Mouse (Mus musculus): ENCODE measurements at regions not wholly inside any gene's neighbourhood (a gene's known extent, or its start where the extent isn't known, plus 50 kb on each side); places are given as distances from the start of the nearest gene placed in this dataset.
A peak's percentile ranks its signal among the peaks of the same experiment; 100 is the strongest.

DNA sequence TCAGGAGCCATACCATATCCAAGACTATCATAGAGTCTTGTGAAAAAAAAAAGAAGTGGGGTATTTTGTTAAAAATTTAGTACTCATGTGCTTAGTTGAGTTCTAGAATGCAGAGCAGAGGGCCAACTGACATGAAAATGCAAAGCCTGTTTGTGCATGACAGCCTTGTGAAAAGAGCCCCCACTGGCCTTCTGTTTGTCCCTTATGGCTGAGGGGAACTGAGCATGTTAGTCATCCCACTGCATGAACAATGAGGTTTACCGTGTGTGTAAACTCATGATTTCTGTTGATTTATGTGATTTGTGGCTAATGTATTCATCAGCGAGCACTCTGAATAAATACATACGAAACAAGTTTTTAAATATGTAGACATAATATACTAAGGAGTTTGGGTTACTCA, 266.1 kb upstream of the Nox3 start:
- DNase-seq (ENCODE audit: low read depth, low spot score): no peak

DNA sequence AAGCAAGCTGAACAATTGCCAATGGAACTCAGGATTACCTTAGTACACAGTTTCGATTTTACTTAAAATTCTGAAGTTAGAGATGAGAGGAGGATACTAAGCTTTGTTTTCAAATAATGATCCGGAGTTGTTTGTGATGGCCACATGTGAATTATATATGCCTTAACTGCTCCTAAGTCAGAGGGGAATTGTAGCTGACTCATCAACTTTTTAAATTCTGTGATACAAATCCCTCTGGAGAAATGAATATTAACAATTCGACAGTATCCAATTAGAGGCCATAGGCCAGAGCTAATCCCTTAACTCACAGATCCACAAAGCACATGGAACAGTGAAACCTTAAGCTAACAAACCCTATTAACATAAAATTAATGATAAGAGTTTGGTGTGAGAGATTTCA, 250.5 kb upstream of the Nox3 start:
- no peak for DNase-seq (ENCODE audit: low read depth, low spot score)

DNA sequence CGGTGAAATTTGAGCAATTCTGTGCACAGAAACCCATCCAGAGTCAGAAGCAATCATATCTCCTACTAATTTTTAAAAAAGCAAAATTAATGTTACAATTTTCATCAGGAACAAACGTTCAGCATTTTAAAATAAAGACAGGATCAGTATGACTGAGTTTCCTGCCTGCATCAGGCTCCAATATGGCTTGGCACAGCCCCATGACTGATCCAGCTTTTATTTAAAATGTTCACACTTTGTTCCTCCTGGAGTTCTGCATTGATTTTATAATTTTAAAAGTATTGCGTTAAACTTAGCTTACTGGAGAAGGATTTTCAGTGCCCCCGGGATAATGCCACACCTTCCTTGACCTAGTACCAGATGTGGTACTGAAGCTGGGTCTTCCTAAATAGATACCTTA, 240.3 kb upstream of the Nox3 start:
- no peak for DNase-seq (ENCODE audit: low read depth, low spot score)

DNA sequence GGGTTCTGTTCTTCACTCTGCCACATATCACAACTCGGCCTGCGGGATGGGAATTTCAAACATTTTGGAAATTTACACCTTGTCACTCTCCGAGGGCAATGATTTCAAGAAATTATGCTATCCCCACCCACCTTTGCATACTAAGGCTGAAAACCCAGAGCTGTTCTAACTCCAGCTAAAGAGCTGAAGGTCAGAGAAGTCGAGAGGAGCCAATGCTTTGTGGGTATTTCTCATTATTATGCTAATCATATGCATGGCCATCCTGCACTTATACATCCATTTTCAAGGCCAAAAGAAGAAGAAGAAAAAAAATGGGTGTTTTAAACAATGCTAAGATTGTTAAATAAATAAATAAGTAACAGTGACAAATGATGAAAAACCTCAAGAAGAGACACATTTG, 237.1 kb upstream of the Nox3 start:
- DNase-seq (ENCODE audit: low read depth, low spot score): no peak

DNA sequence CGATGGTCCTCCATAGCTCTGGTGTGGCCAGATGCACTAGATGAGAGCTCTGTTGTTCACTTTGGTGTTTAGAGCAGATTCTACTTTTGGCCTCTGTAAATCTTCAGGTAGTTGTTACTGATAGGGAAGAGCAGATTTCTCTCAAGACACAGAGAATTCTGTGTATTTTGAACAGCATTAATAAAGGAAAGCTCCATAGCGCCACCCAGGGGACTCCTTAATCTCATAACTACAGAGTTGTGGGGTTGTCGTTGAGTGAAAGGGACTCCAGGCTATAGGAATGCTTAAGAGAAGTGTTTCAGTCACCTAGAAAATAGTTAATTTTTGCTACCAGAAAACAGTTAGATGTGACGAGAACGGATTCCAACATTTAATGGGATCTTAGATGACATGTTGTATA, 236.0 kb upstream of the Nox3 start:
- no peak for DNase-seq (ENCODE audit: low read depth, low spot score)

DNA sequence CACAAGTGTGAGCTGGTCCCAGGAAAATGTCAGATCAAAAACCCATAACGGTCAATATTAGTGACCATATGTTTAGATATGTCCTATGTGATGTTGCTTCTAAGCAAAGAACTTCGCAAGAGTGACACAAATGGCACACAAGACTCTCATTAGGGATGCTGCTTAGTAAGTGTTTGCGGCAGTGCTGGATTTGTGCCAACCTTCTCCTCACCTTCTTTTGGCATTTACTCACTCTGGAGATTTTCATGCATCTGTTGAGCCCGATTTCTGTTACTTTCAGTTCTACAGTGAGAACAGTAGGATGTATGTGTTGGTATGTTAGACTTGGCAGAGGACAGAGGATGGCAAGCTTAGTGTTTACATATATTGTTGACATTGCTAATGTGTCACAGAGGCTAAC, 231.0 kb upstream of the Nox3 start:
- no peak for DNase-seq (ENCODE audit: low read depth, low spot score)

DNA sequence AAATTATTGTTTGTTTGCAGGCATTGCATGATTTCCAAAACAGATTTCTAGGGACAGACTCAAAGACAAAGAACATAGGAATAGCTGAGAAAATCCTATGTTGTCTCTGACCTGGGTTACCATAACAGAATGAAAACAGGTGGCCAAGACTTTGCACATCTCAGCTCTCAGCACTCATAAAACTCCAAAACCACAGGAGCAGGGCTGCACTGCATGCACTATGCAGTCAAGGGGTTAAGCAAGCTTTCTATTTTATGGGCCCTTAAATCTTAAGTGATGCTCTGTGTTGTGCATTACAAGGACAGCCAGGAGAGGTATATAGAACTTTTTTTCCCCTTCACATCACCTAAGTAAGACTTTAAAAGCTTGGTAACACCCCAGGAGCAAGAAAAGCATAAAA, 224.2 kb upstream of the Nox3 start:
- no peak for DNase-seq (ENCODE audit: low read depth, low spot score)

DNA sequence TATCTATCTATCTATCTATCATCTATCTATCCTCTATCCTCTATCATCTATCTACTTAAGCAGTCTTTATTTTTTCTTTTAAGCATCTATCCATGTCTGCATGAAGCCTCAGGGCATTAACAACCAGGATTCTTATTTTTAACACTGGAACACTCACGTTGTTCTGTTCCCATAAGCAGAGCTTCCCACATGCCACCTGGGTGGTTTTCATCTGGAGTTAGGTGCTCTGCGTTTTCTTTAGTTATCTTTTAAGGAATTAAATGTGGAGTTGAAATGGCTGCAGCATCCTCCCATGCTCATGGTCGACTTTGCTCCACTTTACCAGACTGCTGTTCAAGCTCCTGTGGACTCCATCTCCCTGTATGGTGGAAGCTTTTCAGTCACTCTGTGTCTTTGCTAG, 196.8 kb upstream of the Nox3 start:
- no peak for DNase-seq (ENCODE audit: low read depth, low spot score)

DNA sequence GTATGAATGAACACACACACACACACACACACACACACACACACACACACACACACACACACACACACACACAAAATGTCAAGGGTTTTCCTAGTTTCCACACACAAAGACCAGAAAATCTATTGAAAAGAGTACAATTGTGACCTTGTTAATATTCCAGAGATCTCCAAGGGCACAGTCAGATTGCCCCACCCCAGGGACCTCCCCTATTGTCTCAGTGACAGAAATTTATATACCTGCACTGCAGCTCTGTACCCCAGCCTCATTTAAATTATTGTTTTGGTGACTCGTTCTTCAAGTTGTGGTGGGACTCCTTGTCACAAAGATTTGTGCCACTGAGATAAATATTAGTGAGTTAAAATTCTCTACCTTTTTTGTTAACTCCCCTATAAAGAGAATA, 187.1 kb upstream of the Nox3 start:
- DNase-seq (ENCODE audit: low read depth, low spot score): no peak

DNA sequence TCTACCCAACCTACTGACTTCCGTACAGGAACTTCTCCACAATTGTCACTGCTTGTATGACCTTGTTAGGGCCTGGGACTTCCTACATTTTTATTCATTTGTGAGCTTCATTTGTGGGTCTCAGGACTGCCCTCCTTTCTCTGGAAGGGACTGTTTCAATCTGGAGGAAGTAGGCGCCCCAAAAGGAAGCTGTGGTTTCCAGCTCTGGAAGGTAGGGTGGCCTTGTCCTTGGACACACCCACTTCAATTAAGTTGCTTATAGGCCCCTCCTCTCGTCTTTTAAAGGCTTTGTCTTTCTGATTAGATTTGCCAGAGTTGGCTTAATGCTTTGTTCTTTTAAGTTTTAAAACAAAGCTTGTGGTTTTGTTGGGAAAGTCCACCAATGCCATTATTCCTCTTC, 183.0 kb upstream of the Nox3 start:
- no peak for DNase-seq (ENCODE audit: low read depth, low spot score)

DNA sequence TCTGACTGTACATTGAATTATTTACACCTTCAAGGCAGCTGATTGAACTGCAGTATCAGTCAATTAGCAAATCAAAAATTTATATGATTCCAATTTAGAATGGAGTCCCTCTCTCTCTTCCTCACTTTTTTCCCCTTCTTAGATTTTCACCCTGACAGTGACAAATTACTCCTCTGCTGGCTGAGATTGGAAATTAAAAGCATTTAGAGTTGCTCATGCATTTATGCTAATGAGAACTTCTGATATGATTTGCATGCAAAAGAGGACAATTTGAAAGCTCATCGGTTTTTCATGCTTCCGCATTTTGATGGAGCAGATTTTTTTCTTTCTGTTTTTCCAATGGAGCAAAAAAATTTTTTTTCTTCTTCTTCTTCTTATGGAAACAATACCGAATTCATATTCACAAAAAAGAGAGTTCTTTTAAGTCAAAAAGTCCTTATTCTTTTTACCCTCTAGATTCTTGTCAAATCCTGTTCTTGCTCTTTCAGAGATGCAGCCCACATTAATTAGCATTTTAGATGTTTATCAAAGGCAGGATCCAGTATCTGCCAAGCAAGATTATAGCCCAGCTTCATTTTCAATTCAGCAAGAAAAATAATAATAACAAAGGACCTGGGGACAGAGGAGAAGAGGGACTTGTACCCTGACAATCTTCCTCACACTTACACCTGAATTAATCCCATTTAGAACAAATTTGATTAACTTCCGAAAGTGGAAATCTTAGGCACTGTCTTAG, 173.6 kb upstream of the Nox3 start:
- no peak for DNase-seq (ENCODE audit: low read depth, low spot score)

DNA sequence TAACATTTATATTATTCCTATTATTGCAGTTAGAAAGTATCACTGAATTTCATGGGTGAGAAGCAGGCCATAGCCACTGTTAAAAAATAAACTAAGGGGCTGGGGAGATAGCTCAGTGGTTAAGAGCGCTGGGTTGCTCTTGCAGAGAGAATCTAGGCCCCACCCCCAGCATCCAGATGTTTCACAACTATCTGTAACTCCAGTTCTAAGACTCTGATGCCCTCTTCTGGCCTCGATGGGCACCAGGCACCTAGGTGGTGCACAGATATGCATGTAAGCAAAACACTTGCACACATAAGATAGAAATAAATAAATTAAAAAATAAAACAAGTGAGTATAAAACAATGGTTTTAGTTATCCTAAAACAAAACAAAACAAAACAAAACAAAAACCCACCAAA, 166.3 kb upstream of the Nox3 start:
- DNase-seq (ENCODE audit: low read depth, low spot score): peak; percentile 10

DNA sequence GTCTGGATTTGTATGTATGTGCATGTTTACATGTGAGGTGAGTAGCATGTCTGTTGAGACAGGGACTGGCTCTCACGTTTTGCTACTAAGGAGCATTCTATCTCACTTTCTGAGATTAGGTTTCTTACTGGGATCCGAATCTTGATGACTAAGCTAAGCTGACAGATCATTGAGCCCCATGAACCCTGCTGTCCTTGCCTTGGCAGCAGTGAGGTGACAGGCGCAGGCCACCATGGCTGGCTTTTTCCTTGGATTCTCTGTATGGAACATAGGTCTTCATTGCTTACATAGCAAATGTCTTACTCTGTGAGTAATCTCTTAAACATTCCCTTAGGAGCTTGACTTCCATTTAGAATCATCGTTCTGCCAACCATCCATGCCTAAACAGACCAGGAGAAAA, 140.3 kb upstream of the Nox3 start:
- no peak for DNase-seq (ENCODE audit: low read depth, low spot score)

DNA sequence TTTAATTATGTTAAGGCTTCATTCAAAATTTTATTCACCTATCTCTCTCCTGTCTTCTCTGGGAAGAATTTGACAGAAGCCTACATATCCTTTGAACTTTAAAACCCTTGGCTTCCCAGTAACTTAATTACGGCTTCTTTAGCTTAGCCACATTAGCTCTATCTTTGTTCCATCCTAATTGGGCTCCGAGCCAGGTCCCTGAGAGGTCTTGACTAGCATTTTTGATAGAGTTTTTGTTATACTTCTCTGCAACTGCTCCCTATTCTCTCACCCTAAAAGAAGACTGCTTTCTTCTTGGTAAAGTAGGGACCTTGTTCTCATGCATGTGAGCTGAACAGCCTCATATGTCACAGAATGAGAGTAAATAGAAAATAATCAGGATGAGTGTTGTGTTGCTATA, 115.1 kb upstream of the Nox3 start:
- no peak for DNase-seq (ENCODE audit: low read depth, low spot score)

DNA sequence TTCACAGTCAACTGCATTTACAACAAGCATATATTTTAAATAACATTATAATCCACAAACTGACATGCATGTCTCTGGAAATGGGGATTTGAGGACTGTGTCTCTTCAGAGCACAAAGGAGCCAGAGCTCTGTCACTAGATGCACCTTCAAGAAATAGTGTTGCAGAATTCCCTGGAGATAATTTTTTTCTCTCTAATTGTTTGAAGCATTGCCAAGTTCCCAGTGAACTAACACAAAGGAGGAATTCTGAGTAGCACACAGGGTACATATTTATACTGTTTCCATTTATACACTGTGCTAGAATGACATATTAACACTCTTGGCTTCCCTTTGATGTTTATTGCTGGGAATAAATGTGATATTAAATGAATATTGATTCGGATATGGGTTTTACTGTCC, 107.4 kb upstream of the Nox3 start:
- no peak for DNase-seq (ENCODE audit: low read depth, low spot score)

DNA sequence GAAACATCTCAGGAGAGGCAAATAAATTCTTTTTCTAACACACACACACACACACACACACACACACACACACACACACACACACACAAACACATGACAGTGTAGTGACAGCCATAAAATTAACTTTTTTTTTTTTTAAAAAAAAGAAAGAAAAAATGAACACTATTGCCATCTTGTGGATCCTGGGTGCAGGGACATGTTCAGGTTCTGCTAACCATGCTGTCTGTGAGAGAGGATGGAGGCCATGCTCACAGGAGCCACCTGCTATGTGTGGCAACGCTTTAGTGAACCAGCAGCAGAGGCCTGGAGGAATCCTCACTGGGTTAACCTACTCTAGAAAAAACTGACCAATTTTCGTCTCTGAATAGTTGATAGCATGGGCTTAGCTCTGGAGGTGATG, 96.5 kb upstream of the Nox3 start:
- peak; percentile 55 for DNase-seq (ENCODE audit: low read depth, low spot score)

DNA sequence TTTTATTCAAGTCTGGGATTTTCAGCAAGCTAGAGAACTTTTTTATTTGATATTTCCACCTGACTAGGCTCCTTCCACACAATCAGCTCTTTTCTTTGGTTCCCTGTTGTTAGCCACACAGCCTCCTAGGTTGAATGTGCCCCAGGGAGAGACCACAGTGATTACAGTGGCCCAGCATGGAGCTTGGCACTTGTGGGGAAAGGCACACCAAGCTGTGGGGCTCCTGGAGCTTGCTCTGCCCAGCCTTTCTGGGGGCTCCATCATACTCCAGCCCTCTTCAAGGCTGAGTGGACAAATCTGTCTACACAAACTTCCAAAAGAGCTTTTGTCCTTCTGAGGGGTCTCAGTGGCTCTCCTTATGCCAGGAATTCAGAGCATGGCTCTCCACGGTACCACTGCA, 86.1 kb upstream of the Nox3 start:
- DNase-seq (ENCODE audit: low read depth, low spot score): no peak

DNA sequence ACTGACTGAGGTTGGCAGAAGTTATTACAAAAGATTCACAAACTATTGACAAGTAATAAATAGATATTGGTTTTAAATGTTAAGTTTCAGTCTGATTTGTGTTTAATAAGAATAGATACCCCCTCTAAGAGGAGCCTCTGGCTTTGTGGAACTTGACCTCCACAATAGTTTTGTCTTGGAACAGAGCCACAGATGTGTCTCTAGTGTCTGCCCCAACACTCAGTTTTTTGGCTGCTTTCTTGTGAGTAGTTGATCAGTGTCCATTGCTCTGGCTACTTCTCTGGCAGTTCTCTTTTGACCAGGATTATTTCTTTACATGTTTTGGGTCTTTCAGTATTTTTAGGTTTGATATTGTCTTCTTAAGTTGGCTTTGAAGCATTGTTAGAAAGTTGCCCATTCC, 81.6 kb upstream of the Nox3 start:
- no peak for DNase-seq (ENCODE audit: low read depth, low spot score)

DNA sequence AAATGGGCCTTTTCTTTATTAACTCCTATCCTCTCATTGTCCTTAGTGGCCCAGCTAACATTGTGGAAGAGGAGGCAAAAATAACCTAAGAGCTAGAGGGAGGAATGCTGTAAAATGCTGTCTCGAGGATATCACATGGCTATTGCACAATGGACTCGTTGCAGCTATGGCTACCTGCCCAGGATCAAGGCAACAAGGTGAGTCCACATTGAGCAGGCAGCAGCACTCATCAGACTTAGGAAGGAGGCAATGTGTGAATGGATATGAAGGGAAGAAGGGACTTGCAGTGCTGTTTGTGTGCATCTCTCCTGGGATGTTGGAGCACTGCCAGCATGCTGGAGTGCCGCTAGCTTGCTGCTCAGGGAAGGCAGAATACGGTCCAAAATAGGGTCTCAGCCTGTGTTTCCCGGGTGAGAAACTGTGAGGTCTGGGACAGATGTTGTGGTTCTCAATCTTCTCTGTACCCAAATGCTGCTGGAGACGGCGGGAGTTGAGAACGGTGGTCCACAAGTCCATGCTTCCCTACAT, 51.8 kb upstream of the Nox3 start:
- no peak for DNase-seq (ENCODE audit: low read depth, low spot score)

Measured in 3T3-L1 (cell line).